Comparison of ENCODE assay signal across 26 mouse cellular contexts in genomic region chr10:25185691-25186090, GRCm38 (mm10).
A peak's percentile ranks its signal among the peaks of the same experiment; 100 is the strongest.
DNase-seq lines count a peak whose midpoint lies in the region; ATAC-seq and TF ChIP-seq lines count a peak whose summit lies in the region.
"Had no signal": no experiment of that assay in that cellular context is flagged by ENCODE, and none has a peak within 500 bp of the region (broad histone marks: within the 10 kb centered on the region; RNA-seq: fewer than 3 reads in every experiment).

No protein-coding gene starts in this region.

- no peak for TF ChIP-seq CTCF in E14TG2a.4 (conservative IDR thresholded peaks at IDR 0.05; ENCODE audit: low read length)

- 0 out of 2 replicates have a peak overlapping the region, but pooled peaks have one; percentile 42 for H3K9ac ChIP-seq in ES-E14 (ENCODE audit: insufficient read depth, low read depth, low read length, poor library complexity, severe bottlenecking)
- H3K9ac ChIP-seq in midbrain, embryonic 11.5 days (ENCODE audit: low read length): no peak overlapping the region
- H3K9ac ChIP-seq: forebrain, embryonic 13.5 days; heart, embryonic 13.5 days; hindbrain, embryonic 12.5 days; hindbrain, embryonic 15.5 days had no signal

- DNase-seq in ES-E14 (ENCODE audit: low read depth, low spot score): no peak
- no peak for DNase-seq in layer of hippocampus, postnatal 10 days (ENCODE audit: low spot score in 2 of 2)
- no peak for DNase-seq in midbrain, embryonic 11.5 days (ENCODE audit: low spot score, missing footprints)
- DNase-seq in heart, adult 8-10 months (ENCODE audit: low spot score): no peak
- DNase-seq: adrenal gland, adult 2 months; adrenal gland, postnatal 14 days; B cell, adult 2 months; cerebellum, adult 11 months; cerebellum, adult 2 months; cerebellum, postnatal 10 days; cerebellum, postnatal 36 days; gastrocnemius, postnatal 14 days; heart, adult 18-20 months had no signal

- H3K4me1 ChIP-seq in E14TG2a.4 (replicated peaks; ENCODE audit: low read depth, low read length): peaks cover 41% of the 10 kb centered on the region
- H3K4me1 ChIP-seq in ES-E14 (ENCODE audit: control insufficient read depth in 2 of 2, insufficient read depth in 2 of 2, low read length in 2 of 2, poor library complexity in 1 of 2): peaks cover 3 to 21% of the 10 kb centered on the region in 2 experiments; a peak in 2 of 4 replicates
- H3K4me1 ChIP-seq in midbrain, embryonic 11.5 days (ENCODE audit: control insufficient read depth, insufficient read depth, low read length): no peaks in the 10 kb centered on the region
- H3K4me1 ChIP-seq: forebrain, embryonic 10.5 days; forebrain, embryonic 13.5 days; heart, embryonic 10.5 days; heart, embryonic 13.5 days; hindbrain, embryonic 12.5 days; hindbrain, embryonic 15.5 days had no signal

- no peak overlapping the region for H3K4me2 ChIP-seq in midbrain, embryonic 11.5 days
- H3K4me2 ChIP-seq: forebrain, embryonic 13.5 days; heart, embryonic 13.5 days; hindbrain, embryonic 12.5 days; hindbrain, embryonic 15.5 days had no signal

- H3K9me3 ChIP-seq in E14TG2a.4 (ENCODE audit: low read length): peaks cover 4% of the 10 kb centered on the region
- no peaks in the 10 kb centered on the region for H3K9me3 ChIP-seq in ES-E14 (ENCODE audit: control insufficient read depth, insufficient read depth, low read depth, low read length)
- H3K9me3 ChIP-seq in midbrain, embryonic 11.5 days (ENCODE audit: control insufficient read depth, low read length): no peaks in the 10 kb centered on the region
- H3K9me3 ChIP-seq: forebrain, embryonic 10.5 days; forebrain, embryonic 13.5 days; G1E; heart, embryonic 10.5 days; heart, embryonic 13.5 days; hindbrain, embryonic 12.5 days; hindbrain, embryonic 15.5 days had no signal

- in situ Hi-C loops in ES-E14 (cut with MboI; ENCODE audit: low sequenced_read_pairs in 2 of 2, unreplicated experiment in 2 of 2): no loop called here

- no peaks in the 10 kb centered on the region for H3K27me3 ChIP-seq in E14TG2a.4 (ENCODE audit: insufficient read depth, low read length)
- H3K27me3 ChIP-seq in midbrain, embryonic 11.5 days (ENCODE audit: control insufficient read depth, insufficient read depth, low read length): no peaks in the 10 kb centered on the region
- H3K27me3 ChIP-seq: CH12.LX; forebrain, embryonic 13.5 days; heart, embryonic 13.5 days; hindbrain, embryonic 12.5 days; hindbrain, embryonic 15.5 days; Patski had no signal

- 90% methylated on average over 4 of the region's 4 CpGs for WGBS in midbrain, embryonic 11.5 days

- H3K4me3 ChIP-seq in E14TG2a.4 (replicated peaks; ENCODE audit: low read length) (peak overlapping the region; percentile 46), ES-E14 (ENCODE audit: insufficient read depth in 1 of 2, low read depth in 1 of 2, low read length in 2 of 2, poor library complexity in 1 of 2, severe bottlenecking in 1 of 2) (no peak overlapping the region)
- no peak overlapping the region for H3K4me3 ChIP-seq in midbrain, embryonic 11.5 days (ENCODE audit: low read depth, low read length)
- H3K4me3 ChIP-seq: forebrain, embryonic 10.5 days; forebrain, embryonic 13.5 days; heart, embryonic 10.5 days; heart, embryonic 13.5 days; hindbrain, embryonic 12.5 days; hindbrain, embryonic 15.5 days had no signal

- H3K27ac ChIP-seq in ES-E14 (ENCODE audit: insufficient read depth, low read depth, low read length, poor library complexity, severe bottlenecking): no peak overlapping the region
- no peak overlapping the region for H3K27ac ChIP-seq in midbrain, embryonic 11.5 days (ENCODE audit: low read depth, low read length)
- H3K27ac ChIP-seq: forebrain, embryonic 10.5 days; forebrain, embryonic 13.5 days; heart, embryonic 10.5 days; heart, embryonic 13.5 days; hindbrain, embryonic 12.5 days; hindbrain, embryonic 15.5 days had no signal

- 0 out of 2 replicates have a peak, but pooled peaks have one; percentile 19 for ATAC-seq in megakaryocyte progenitor cell, adult 5-6 weeks (replicated peaks; ENCODE audit: poor library complexity)
- ATAC-seq in midbrain, embryonic 11.5 days (ENCODE audit: low FRiP score): no peak
- ATAC-seq: forebrain, embryonic 13.5 days; forebrain, embryonic 16.5 days; intestine, postnatal 0 days; Patski had no signal

- no peaks in the 10 kb centered on the region; the same call in 1 of the 2 replicates for H3K36me3 ChIP-seq in E14TG2a.4 (ENCODE audit: insufficient read depth, low read length)
- H3K36me3 ChIP-seq in ES-E14 (ENCODE audit: control insufficient read depth, insufficient read depth, low read length, poor library complexity, severe bottlenecking): no peaks in the 10 kb centered on the region
- H3K36me3 ChIP-seq in midbrain, embryonic 11.5 days (ENCODE audit: control insufficient read depth, insufficient read depth, low read length): no peaks in the 10 kb centered on the region
- H3K36me3 ChIP-seq: forebrain, embryonic 10.5 days; G1E; heart, embryonic 10.5 days; heart, embryonic 13.5 days; hindbrain, embryonic 12.5 days; hindbrain, embryonic 15.5 days had no signal

TF ChIP-seq in ES-E14, 5 proteins besides CTCF, POLR2A, EP300 and RAD21:
- TF ChIP-seq ZC3H11A (IDR thresholded peaks at IDR 0.05; ENCODE audit: borderline replicate concordance, low read depth, low read length): no peak
- TF ChIP-seq MAFK (IDR thresholded peaks at IDR 0.05; ENCODE audit: insufficient read depth, low read depth, low read length): no peak
- no peak for TF ChIP-seq ZNF384 (IDR thresholded peaks at IDR 0.05; ENCODE audit: low read depth, low read length)
- TF ChIP-seq HCFC1 (IDR thresholded peaks at IDR 0.05; ENCODE audit: borderline replicate concordance, insufficient read depth, low read length): no peak
- no peak for TF ChIP-seq CHD2 (IDR thresholded peaks at IDR 0.05; ENCODE audit: low read depth, low read length)
